Mouse (Mus musculus): ENCODE results near the gene Scgb2b17. TPM values are rescaled to one million over a fixed set of nuclear protein-coding genes. Genes with fewer than 3 reads are reported as not detected.
"Not testable (repeated sequence)": the region's sequence is repeated elsewhere in the genome, so short reads cannot be mapped to it uniquely, and the experiment has no call there.

Gene Scgb2b17
- not detected for total RNA-seq (2021)
- long read RNA-seq = 0 reads

- DNase-seq (ENCODE audit: low spot score in 2 of 2) = not testable (repeated sequence)
These were observed at the start of gene Scgb2b17 for GRCm38 (mm10) chr7:33056461-33056860. Gene Scgb2b17, minus strand, starts transcription at chr7:33056561.

GRCm38 (mm10) chr7:33063149-33063548 lies 6.8 kb upstream of the Scgb2b17 start, which contains the start of gene Scgb1b17:
Gene Scgb1b17, plus strand, starts transcription at chr7:33063449.
- DNase-seq (ENCODE audit: low spot score in 2 of 2) = not testable (repeated sequence)

Other genes starting within 250 kb of the Scgb2b17 start
- not detected for gene Scgb2b15, start 226.9 kb downstream of the Scgb2b17 start, total RNA-seq (2021)
- not detected for gene Scgb1b15, start 220.0 kb downstream of the Scgb2b17 start, total RNA-seq (2021)
- gene Scgb1b17, start 6.9 kb upstream of the Scgb2b17 start, total RNA-seq (2021) = not detected
- not detected for gene Scgb2b18, start 117.3 kb upstream of the Scgb2b17 start, total RNA-seq (2021)
- not detected for gene Scgb1b18, start 129.0 kb upstream of the Scgb2b17 start, total RNA-seq (2021)
- not detected for gene Scgb2b19, start 223.8 kb upstream of the Scgb2b17 start, total RNA-seq (2021)
- gene Scgb1b19, start 230.7 kb upstream of the Scgb2b17 start, total RNA-seq (2021) = not detected